Mouse (Mus musculus) forebrain, postnatal 0 days (tissue): ENCODE results near the gene Fchsd2. TPM values are rescaled to one million over a fixed set of nuclear protein-coding genes. Genes with fewer than 3 reads are reported as not detected.

Source experiments
- ATAC-seq: fragments of 200-750 bp; cut with Nextera tagmentation; 2 replicates; pipeline ENCODE4 v1.8.0; 2017; ENCODE audit warnings: mild to moderate bottlenecking, moderate library complexity
- DNase-seq: peaks from one replicate; pipeline ENCODE4 v3.0.0-alpha.2; 2015
- H3K27ac ChIP-seq: fragments of 300-500 bp; sonication (generic); 2 replicates; pipeline ENCODE4 v1.5.1; 2014; ENCODE audit warnings: low read depth, mild to moderate bottlenecking, antibody characterized with exemption, low read length, moderate library complexity, mixed read lengths
- H3K27me3 ChIP-seq: fragments of 300-500 bp; sonication (generic); 2 replicates; pipeline ENCODE4 v1.6.1; 2014; ENCODE audit warnings: mild to moderate bottlenecking, low read length, mixed read lengths; ENCODE audit not compliant: insufficient read depth
- H3K36me3 ChIP-seq: fragments of 300-500 bp; sonication (generic); 2 replicates; pipeline ENCODE4 v1.6.1; 2014; ENCODE audit warnings: mild to moderate bottlenecking, moderate library complexity; ENCODE audit not compliant: insufficient read depth
- H3K4me1 ChIP-seq: fragments of 300-500 bp; sonication (generic); 2 replicates; pipeline ENCODE4 v1.6.1; 2014; ENCODE audit warnings: antibody characterized with exemption; ENCODE audit not compliant: insufficient read depth
- H3K4me2 ChIP-seq: fragments of 300-500 bp; sonication (generic); 2 replicates; pipeline ENCODE4 v1.6.1; 2014; ENCODE audit warnings: low read depth, mild to moderate bottlenecking, moderate library complexity
- H3K4me3 ChIP-seq: fragments of 300-500 bp; sonication (generic); 2 replicates; pipeline ENCODE4 v1.5.1; 2014; ENCODE audit warnings: low read depth, low read length, mixed read lengths
- H3K9ac ChIP-seq: fragments of 300-500 bp; sonication (generic); 2 replicates; pipeline ENCODE4 v1.6.1; 2014; ENCODE audit warnings: mild to moderate bottlenecking
- H3K9me3 ChIP-seq: fragments of 300-500 bp; sonication (generic); 2 replicates; pipeline ENCODE4 v1.6.1; 2016; ENCODE audit warnings: low read length
- CTCF ChIP-seq: sonication (generic); IDR thresholded peaks from 2 replicates; pipeline ENCODE4 v1.5.1; 2016; ENCODE audit warnings: antibody characterized with exemption, control low read depth, low read depth
- WGBS: fragments of 180-500 bp; shearing (Covaris S2); extraction: QIAGEN DNeasy Blood & Tissue Kit; methylation state at CpG from one replicate; pipeline ENCODE4 v1.1.7; 2014; 5-methylcytosine and 5-hydroxymethylcytosine counted together
- polyA plus RNA-seq: library from polyadenylated mRNA; unstranded; fragments of >200 nt; fragmentation: Nextera tagmentation; extraction: Ambion mirVana; gene quantifications from 2 replicates; pipeline ENCODE4 v1.2.1, GENCODE M21; 2015
- total RNA-seq: library from RNA; depleted of rRNA; stranded (reverse); fragments of >200 nt; gene quantifications from 2 replicates; pipeline ENCODE4 v1.2.3, GENCODE M21; 2014

The Fchsd2 gene
- total and polyA plus RNA-seq, 2 experiments from 2014 or later, result 36.3 to 66.8 TPM

GRCm38 (mm10) chr7:101173331-101173730 is 80.7 kb downstream of the Fchsd2 start:
- Histone ChIP-seq H3K27me3 (no peaks in the 10 kb centered on the region), H3K9ac (no peak overlapping the region), H3K4me3 (no peak overlapping the region), H3K27ac (no peak overlapping the region), H3K4me1 (0 out of 2 replicates have a peak, but pooled peaks cover 3% of the 10 kb centered on the region), H3K36me3 (no peaks in the 10 kb centered on the region), H3K4me2 (no peak overlapping the region), H3K9me3 (no peaks in the 10 kb centered on the region)
- DNase-seq (no peak), ATAC-seq (no peak)
- WGBS, result 74% methylated on average over 3 of the region's 3 CpGs
- TF ChIP-seq CTCF, result no peak

GRCm38 (mm10) chr7:101178751-101179150 is 86.1 kb downstream of the Fchsd2 start:
- Histone ChIP-seq H3K9ac (no peak overlapping the region), H3K27me3 (no peaks in the 10 kb centered on the region), H3K9me3 (no peaks in the 10 kb centered on the region), H3K36me3 (no peaks in the 10 kb centered on the region), H3K4me1 (no peaks in the 10 kb centered on the region), H3K4me2 (no peak overlapping the region), H3K27ac (no peak overlapping the region), H3K4me3 (no peak overlapping the region)
- ATAC-seq (no peak), DNase-seq (no peak)
- WGBS, result 85% methylated on average over 2 of the region's 2 CpGs
- no peak for TF ChIP-seq CTCF

DNA sequence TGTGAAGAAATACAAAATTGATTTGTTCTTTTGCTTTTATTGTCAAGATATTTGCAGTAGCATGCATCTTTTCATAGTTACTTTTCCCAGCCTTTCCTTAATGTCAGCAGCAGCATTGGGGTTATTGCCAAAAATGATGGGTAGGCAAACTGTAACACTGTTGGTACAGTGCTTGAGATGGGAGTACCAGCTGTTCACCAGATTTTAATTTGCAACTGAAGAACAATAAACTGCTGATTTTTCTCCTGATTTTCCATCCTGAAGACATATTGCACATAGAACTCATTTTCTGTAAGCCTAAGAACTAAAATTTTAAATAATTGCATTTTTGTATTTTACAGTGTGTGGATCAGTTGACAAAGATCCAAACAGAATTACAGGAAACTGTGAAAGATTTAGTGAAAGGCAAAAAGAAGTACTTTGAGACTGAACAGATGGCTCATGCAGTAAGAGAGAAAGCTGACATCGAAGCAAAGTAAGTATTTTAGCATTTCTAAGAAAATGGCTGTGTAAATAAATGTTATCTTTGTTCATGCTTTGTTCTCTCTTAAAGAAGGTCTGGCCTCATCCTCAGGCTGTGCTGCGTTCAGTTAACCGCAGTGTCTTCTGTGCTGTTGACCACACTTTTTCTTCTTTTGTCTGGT is 98.8 kb downstream of the Fchsd2 start:
- TF ChIP-seq CTCF, result no peak
- no peak overlapping the region for H3K9ac ChIP-seq
- H3K9me3 ChIP-seq, result no peaks in the 10 kb centered on the region
- DNase-seq (peak; percentile 70), ATAC-seq (peak; percentile 93)
- H3K27me3 ChIP-seq, result no peaks in the 10 kb centered on the region
- no peak overlapping the region for H3K4me3 ChIP-seq
- peak overlapping the region; percentile 83 for H3K27ac ChIP-seq
- 0 out of 2 replicates have a peak, but pooled peaks cover 4% of the 10 kb centered on the region for H3K4me1 ChIP-seq
- 48% methylated on average over 3 of the region's 3 CpGs for WGBS
- no peaks in the 10 kb centered on the region; the same call in 1 of the 2 replicates for H3K36me3 ChIP-seq
- no peak overlapping the region for H3K4me2 ChIP-seq

- 100% methylated on average over 1 of the region's 1 CpGs for WGBS
- Histone ChIP-seq H3K4me1 (no peaks in the 10 kb centered on the region), H3K4me2 (no peak overlapping the region), H3K27ac (no peak overlapping the region), H3K4me3 (no peak overlapping the region), H3K27me3 (no peaks in the 10 kb centered on the region), H3K36me3 (no peaks in the 10 kb centered on the region), H3K9ac (no peak overlapping the region), H3K9me3 (no peaks in the 10 kb centered on the region)
- TF ChIP-seq CTCF, result no peak
- ATAC-seq (no peak), DNase-seq (no peak)
Measured at GRCm38 (mm10) chr7:101210826-101211225, 118.2 kb downstream of the Fchsd2 start.

- 86% methylated on average over 3 of the region's 3 CpGs for WGBS
- no peak for ATAC-seq
- H3K36me3 ChIP-seq, result no peaks in the 10 kb centered on the region
Measured at GRCm38 (mm10) chr7:101213515-101214263, 121.0 kb downstream of the Fchsd2 start.

DNA sequence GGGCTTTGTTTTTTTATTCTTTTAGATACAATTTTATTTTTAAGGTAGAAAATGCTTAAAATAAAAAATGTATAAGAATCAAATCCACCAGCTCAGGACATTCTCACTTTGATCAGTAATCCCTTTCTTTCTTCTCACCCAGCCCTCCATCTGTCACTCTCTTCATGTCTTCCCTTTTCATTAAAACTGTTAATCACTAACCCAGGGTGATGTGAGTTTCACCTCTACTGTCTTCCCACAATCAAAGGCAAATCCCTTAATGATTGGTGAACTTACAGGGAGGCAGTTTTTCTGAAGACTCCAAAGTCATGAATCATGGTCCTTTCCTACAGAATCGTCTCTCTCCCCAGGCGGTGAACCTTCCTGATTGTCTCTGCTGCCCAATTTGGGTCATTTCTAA is 124.1 kb downstream of the Fchsd2 start:
- no peak for DNase-seq
- H3K4me3 ChIP-seq, result no peak overlapping the region
- H3K27me3 ChIP-seq, result no peaks in the 10 kb centered on the region
- H3K4me1 ChIP-seq, result no peaks in the 10 kb centered on the region
- H3K36me3 ChIP-seq, result no peaks in the 10 kb centered on the region
- no peak overlapping the region for H3K27ac ChIP-seq
- WGBS, result 78% methylated on average over 2 of the region's 2 CpGs
- ATAC-seq, result no peak
- no peak overlapping the region for H3K9ac ChIP-seq
- H3K9me3 ChIP-seq, result no peaks in the 10 kb centered on the region
- H3K4me2 ChIP-seq, result no peak overlapping the region
- TF ChIP-seq CTCF, result no peak

More at GRCm38 (mm10) chr7:101213515-101214263, 121.0 kb downstream of the Fchsd2 start:
- Histone ChIP-seq H3K27me3 (no peaks in the 10 kb centered on the region), H3K27ac (no peak overlapping the region), H3K4me1 (no peaks in the 10 kb centered on the region), H3K4me2 (no peak overlapping the region), H3K9me3 (no peaks in the 10 kb centered on the region), H3K9ac (no peak overlapping the region), H3K4me3 (no peak overlapping the region)
- no peak for TF ChIP-seq CTCF
- no peak for DNase-seq

DNA sequence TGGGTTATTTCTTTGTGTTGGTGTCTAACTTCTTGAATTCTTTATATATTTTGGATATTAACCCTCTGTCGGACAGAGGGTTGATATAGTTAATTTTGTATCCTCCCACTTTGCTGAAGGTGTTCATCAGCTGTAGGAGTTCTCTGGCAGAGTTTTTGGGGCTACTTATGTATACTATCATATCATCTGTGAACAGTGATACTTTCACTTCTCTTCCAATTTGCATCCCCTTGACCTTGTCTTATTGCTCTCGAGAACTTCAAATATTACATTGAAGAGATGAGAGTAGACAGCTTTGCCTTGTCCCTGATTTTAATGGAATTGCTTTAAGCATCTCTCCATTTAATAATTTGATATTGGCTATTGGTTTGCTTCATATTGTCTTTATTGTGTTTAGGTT is 130.8 kb downstream of the Fchsd2 start:
- Histone ChIP-seq H3K4me2 (no peak overlapping the region), H3K4me3 (no peak overlapping the region), H3K9ac (no peak overlapping the region), H3K27me3 (no peaks in the 10 kb centered on the region), H3K9me3 (no peaks in the 10 kb centered on the region), H3K4me1 (no peaks in the 10 kb centered on the region), H3K36me3 (no peaks in the 10 kb centered on the region), H3K27ac (no peak overlapping the region)
- ATAC-seq (no peak), DNase-seq (no peak)
- TF ChIP-seq CTCF, result no peak
- WGBS, result 95% methylated on average over 2 of the region's 2 CpGs
